Mouse (Mus musculus): ENCODE data around the gene Rlf. TPM values are rescaled to one million over a fixed set of nuclear protein-coding genes. Genes with fewer than 3 reads are reported as not detected.
"Not testable (repeated sequence)": the region's sequence is repeated elsewhere in the genome, so short reads cannot be mapped to it uniquely, and the experiment has no call there.

The Rlf gene
- total RNA-seq, 2 experiments from 2014 or later: 23.3 to 24.3 TPM

GRCm38 (mm10) chr4:121167656-121168055 is 47.2 kb downstream of the Rlf start:
- DNase-seq (ENCODE audit: low spot score in 2 of 2): no peak

- not testable (repeated sequence) for DNase-seq (ENCODE audit: low spot score in 2 of 2)
Measured at GRCm38 (mm10) chr4:121166697-121167096, 48.2 kb downstream of the Rlf start.

DNA sequence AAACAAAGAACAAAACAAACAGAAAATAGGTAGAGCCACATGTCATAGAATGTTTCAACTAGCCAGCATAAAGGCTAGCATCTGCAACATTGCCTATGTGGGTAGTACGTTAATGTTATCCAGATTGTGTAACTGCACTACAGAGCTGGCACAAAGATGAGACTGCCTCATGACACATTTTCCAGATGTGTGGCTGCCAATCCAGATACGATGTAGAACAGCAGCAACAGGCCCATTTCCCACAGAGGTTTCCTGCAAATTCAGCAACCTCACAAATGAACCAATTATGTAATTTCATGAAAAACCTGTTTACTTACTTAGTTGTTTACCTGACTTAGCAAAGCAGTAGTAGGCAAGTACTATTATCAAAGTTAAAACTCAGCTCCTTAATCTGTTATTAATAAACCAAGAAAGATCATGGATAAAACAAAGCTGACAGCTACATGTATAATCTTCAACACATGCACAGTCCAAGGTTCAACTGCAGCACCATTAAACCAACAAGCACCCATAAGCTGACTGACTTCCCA is 51.3 kb downstream of the Rlf start:
- no peak for DNase-seq (ENCODE audit: low spot score in 2 of 2)

GRCm38 (mm10) chr4:121109126-121109525 is 105.8 kb downstream of the Rlf start, which contains the start of gene Tmco2:
Gene Tmco2, minus strand, starts transcription at chr4:121109226.
- no peak for DNase-seq (ENCODE audit: low spot score in 2 of 2)

DNA sequence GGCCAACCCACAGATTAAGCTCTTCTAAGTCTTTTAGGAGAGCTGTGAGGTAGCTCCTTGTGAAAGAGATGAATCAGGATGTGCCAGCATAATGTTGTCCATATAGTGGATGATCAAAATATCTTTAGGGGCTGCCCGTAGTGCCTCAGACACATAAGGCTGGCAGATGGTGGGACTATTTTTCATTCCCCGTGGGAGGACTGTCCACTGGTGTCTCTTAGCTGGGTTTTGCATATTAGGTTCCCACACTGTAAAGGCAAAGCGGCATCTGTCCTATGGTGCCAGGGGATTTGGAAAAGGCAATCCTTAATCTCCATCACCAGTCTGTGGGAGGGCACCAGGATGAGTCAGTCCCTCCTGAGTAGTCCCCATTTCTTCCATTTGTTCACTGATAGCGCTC is 111.6 kb downstream of the Rlf start:
- DNase-seq (ENCODE audit: low spot score in 2 of 2): no peak

DNA sequence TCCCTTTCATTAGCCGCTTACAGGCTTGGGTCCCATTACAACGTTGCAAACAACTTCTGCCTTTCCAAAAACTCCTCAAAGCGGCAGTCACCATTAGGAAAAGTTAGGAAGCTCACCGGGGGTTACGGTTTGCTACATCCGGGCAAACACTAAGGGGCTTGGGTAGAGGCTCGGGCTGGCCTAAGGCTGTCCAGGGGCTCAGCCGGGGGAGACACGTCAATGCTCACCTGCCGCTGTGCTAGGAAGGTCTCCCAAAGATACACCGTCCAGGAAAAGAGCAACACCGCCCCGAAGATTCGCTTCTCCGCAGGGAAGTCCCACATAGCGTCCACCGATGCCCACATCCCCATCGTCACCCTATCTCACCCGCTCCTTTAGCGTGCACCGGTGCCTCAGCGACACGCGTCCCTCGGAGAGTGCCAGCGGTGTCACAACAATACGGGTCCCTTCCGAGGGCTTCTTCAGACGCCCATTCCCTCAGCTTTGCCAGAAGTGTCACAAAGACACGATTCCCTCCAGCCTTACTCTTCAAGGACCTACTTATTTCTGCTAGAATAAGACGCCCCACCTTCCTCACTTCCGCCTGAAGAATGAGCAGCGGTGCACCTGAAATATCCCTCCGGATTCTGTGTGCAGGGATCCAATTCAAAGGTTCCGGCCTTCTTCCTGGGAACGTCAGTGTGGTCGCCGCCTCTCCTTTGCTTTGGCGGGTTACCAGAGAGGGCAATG is 117.1 kb downstream of the Rlf start, which contains the start of gene Zmpste24:
Gene Zmpste24, minus strand, starts transcription at position 592 of the 729 bp plus-strand sequence.
- DNase-seq (ENCODE audit: low spot score in 2 of 2): peak; percentile 61 to 63

Other genes with a start within 250 kb of the Rlf start
- gene Smap2, start 197.8 kb downstream of the Rlf start, total RNA-seq (2021): 10 to 100 TPM; 39.4 to 41.5 TPM
- gene Col9a2, start 175.7 kb downstream of the Rlf start, total RNA-seq (2021): 1 to 10 TPM; 3.7 to 4.8 TPM
- gene Zmpste24, start 116.8 kb downstream of the Rlf start, total RNA-seq (2021): 10 to 100 TPM; 42.6 to 43.1 TPM
- not detected for gene Tmco2, start 105.9 kb downstream of the Rlf start, total RNA-seq (2021)
- not detected for gene Gm12888, start 109.8 kb upstream of the Rlf start, total RNA-seq (2021)
- gene Gm12886, start 208.0 kb upstream of the Rlf start, total RNA-seq (2021): not detected